Mouse (Mus musculus): ENCODE measurements around the gene Fam32a.

The Fam32a gene

DNA sequence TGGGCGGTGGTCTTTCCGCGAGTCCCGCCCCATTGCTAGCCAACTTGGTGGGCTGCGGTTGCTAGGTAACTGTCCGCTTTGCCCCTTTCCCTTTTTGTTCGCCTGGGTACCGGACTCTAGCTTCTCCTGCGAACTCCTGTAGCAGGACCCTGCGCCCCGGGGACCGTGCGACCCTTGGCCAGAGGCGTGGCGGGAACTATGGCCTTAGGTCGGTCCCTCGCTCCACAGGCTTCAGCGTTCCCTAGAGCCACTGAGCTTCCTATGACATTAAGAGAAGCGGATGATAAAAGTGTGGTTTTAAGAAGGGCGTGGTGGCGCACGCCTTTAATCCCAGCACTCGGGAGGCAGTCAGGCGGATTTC lies 20.9 kb downstream of the Fam32a start:
- no peak for DNase-seq (ENCODE audit: extremely low spot score)

GRCm38 (mm10) chr8:72240951-72241350 lies 21.4 kb downstream of the Fam32a start:
- DNase-seq (ENCODE audit: extremely low spot score), result no peak

GRCm38 (mm10) chr8:72242226-72242625 lies 22.7 kb downstream of the Fam32a start:
- DNase-seq (ENCODE audit: extremely low spot score), result no peak

DNA sequence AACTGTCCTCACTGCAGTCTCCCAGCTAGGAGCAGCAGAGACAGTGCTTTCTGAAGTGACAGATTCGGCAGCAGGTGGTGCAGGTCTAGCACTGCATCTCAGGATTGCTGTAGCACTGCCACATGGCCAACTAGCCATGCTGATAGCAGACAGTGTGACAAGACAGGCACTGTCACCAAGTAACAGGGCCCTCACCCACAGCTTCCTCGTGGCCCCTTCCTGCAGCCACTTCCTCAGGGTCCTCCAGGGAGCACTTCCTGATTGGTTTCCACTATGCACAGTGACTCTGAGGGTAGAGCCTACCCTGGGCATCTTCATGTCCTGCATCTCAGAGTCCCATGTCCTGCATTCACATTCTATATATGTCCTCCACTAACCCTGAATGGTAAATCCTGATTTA lies 25.1 kb downstream of the Fam32a start:
- no peak for DNase-seq (ENCODE audit: extremely low spot score)

DNA sequence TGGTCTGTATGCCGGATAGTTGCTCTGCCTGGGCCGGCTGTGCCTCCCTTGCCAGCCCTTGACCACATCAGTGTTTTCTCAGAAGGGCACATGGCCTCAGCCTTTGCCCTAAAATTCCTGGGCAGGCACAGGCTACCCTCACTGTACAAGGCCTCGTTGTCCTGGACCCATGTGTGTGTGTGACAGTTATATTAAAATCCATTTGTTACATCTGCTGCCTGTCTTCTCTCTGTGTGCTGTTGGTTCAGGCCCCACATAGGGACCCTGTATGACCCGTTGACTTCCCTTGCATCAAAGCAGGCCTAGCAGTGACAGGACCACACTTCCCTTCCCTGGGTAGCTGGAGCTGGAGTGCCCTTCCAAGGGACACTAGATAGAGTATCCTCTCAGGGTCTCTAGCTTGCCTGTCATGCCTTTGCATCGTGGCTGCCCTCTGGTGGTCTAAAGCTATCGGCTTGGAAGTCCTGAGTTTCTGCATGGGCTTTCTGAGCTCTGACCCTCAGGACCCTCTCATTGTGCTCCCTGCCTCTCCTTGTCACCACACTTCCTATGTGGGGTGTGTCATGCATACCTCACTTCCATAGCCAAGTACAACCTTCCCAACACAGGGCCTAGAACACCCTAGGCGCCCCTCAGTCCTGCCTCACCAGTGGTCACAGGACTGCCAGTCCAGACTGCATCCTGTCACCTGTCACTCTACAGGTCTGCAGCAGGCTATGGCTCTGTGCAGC lies 37.8 kb downstream of the Fam32a start:
- peak; percentile 51 for DNase-seq (ENCODE audit: extremely low spot score)

DNA sequence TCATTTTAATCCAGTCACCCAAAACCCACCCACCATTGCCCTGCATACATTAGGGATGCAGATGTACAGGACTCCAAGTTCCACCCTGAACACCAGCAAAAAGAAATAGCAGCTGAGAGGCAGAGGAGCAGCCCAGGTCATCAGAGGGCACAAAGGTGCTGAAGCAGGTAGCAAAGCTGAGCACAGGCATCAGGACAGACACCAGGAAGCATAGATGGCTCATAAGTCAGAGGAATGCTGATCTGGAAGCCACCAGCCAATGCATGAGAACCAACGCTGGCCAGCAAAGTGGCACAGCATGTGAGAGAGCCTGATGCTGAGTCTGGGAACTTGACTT lies 38.3 kb downstream of the Fam32a start:
- no peak for DNase-seq (ENCODE audit: extremely low spot score)

DNA sequence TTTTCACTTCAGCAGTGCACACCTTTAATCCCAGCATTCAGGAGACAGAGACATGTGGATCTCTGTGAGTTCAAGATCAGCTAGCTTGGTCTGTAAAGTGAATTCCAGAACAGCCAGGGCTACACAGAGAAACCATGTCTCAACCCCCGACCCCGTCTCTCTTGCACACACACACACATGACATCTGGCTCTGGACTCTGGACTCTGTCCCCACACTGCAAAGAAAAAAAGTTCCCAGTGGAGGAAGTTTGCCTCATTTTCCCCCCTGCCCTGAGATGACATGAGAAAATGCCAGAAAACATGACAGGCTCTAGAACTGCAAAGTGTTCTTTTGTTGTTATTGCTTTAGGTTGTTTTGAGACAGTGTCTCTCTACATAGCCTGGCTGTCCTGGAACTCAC lies 40.3 kb downstream of the Fam32a start:
- DNase-seq (ENCODE audit: extremely low spot score), result no peak

- DNase-seq (ENCODE audit: extremely low spot score), result no peak
Observed at GRCm38 (mm10) chr8:72260585-72260984, 41.1 kb downstream of the Fam32a start.

GRCm38 (mm10) chr8:72261019-72261418 lies 41.5 kb downstream of the Fam32a start:
- DNase-seq (ENCODE audit: extremely low spot score), result peak; percentile 77

DNA sequence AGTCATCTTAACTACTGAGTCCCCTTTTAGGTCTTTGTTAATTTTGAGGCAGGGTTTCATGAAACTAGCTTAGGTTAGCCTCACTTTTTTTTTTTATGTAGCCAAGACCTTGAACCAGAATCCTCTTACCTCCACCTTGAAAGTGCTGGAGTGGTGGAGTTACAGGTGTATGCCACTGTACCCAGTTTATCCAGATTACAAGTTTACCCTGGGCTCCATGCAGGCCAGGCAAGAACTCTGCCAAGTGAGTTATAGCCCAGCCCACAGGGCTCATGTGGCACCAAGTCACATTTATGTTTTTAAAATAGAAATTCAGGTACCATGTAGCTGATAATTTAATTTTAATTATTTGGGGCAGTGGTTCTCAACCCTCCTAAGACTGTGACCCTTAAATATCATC lies 41.9 kb downstream of the Fam32a start:
- no peak for DNase-seq (ENCODE audit: extremely low spot score)

GRCm38 (mm10) chr8:72261872-72262271 lies 42.3 kb downstream of the Fam32a start:
- no peak for DNase-seq (ENCODE audit: extremely low spot score)

GRCm38 (mm10) chr8:72262756-72263155 lies 43.2 kb downstream of the Fam32a start:
- DNase-seq (ENCODE audit: extremely low spot score), result no peak

GRCm38 (mm10) chr8:72263451-72263850 lies 43.9 kb downstream of the Fam32a start:
- no peak for DNase-seq (ENCODE audit: extremely low spot score)

DNA sequence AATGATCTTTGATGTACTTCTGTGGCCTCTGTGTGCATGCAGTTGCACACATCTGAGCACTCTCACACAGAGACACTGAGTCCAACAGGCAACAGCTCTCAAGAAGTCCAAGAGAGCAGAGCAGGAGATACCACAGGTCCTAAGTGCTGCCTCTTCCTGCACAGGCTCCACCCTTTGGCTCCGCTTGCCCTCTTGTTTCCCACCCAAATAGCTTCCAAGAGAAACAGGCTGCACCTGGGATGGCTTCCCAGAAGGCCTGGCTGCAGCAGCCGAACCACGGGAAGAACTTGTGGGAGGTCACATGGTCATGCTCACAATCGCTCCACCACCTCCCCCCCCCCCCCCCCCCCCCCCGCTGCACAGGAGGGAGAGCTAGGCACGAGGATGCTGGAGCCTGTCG lies 45.8 kb downstream of the Fam32a start:
- no peak for DNase-seq (ENCODE audit: extremely low spot score)

GRCm38 (mm10) chr8:72266671-72267070 lies 47.1 kb downstream of the Fam32a start:
- no peak for DNase-seq (ENCODE audit: extremely low spot score)

DNA sequence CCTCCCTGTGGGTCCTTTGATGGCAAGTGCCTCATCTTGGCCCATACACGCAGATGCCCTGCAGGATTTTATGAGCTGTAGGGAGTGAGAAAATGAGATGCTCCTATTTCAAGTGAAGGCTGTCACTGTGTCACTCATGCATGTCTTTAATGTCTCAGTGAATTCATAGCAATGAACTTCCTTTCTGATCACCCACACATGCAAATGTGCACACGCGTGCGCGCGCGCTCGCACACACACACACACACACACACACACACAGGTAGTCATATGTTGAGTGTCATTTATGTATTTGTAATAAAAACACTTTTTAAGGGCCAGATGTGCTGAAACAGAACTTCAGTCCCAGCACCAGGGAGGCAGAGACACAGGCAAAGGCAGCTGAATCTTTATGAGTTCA lies 47.6 kb downstream of the Fam32a start:
- DNase-seq (ENCODE audit: extremely low spot score), result no peak

- peak; percentile 12 for DNase-seq (ENCODE audit: extremely low spot score)
Observed at GRCm38 (mm10) chr8:72268356-72268755, 48.8 kb downstream of the Fam32a start.

GRCm38 (mm10) chr8:72270606-72271005 lies 51.1 kb downstream of the Fam32a start:
- DNase-seq (ENCODE audit: extremely low spot score), result no peak

- no peak for DNase-seq (ENCODE audit: extremely low spot score)
Observed at GRCm38 (mm10) chr8:72271051-72271660, 51.6 kb downstream of the Fam32a start.

- DNase-seq (ENCODE audit: extremely low spot score), result no peak
Observed at GRCm38 (mm10) chr8:72271691-72272090, 52.2 kb downstream of the Fam32a start.

DNA sequence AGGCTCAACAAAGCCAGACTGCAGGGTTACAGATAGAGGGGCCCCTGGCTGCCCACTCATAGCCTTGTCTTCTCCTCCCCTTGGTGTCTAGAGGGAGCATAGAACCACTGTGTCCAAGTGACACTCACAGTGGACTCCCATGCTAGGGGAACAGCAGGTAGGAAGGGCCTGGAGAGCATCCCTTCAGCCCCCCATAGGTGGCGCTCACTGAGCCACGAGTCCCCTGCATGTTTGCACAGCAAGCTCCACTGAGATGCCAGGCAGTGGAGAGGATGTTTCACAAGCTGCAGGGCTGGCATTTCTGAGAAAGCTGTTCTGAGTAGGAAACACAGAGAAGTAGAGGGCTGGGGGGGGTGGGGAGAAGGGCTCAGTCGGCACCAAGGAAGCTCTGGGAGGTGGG lies 52.8 kb downstream of the Fam32a start:
- peak; percentile 43 for DNase-seq (ENCODE audit: extremely low spot score)

DNA sequence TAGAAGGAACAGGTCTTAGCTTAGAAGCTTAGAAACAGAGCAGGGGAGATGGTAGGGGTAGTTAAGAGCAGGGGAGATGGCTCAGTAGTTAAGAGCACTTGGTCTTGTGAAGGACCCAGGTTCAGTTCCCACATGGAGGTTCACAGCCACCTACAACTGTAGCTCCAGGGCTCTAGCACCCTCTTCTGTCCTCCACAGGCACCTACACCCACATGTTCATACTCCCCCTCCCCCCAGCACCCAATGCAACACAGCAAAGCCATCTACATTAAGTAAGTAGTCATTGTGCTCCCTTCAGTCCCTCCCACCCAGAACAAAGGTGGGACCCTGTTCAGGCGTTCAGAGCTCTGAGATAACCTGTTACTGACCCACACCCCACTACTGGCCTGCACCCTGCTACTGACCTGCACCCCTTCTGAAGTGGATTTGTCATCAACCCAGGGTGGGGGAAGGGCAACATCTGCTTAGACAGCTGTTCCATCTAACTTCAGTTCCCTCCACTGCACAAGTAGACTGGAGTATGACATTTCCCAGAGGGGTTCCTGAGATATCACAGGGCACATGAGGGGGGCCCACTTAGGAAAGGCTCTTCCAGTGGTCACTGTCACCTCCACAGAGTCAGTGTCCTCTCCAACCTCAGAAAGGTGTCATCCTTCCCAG lies 53.7 kb downstream of the Fam32a start:
- DNase-seq (ENCODE audit: extremely low spot score), result no peak

GRCm38 (mm10) chr8:72273807-72274206 lies 54.3 kb downstream of the Fam32a start:
- no peak for DNase-seq (ENCODE audit: extremely low spot score)
